Mouse (Mus musculus): ENCODE data around the gene Tmco1.

Gene Tmco1

GRCm38 (mm10) chr1:167368513-167368912 is 60.3 kb downstream of the Tmco1 start:
- no peak for DNase-seq (ENCODE audit: extremely low spot score, low spot score)

- peak; percentile 74 for DNase-seq (ENCODE audit: extremely low spot score, low spot score)
These were observed 61.7 kb downstream of the Tmco1 start for GRCm38 (mm10) chr1:167369905-167370304.

GRCm38 (mm10) chr1:167372739-167373138 is 64.6 kb downstream of the Tmco1 start:
- no peak for DNase-seq (ENCODE audit: extremely low spot score, low spot score)

- DNase-seq (ENCODE audit: extremely low spot score, low spot score) = peak; percentile 61
These were observed 66.0 kb downstream of the Tmco1 start for GRCm38 (mm10) chr1:167374003-167374784.

GRCm38 (mm10) chr1:167374942-167375341 is 66.8 kb downstream of the Tmco1 start:
- no peak for DNase-seq (ENCODE audit: extremely low spot score, low spot score)

GRCm38 (mm10) chr1:167378019-167378418 is 69.8 kb downstream of the Tmco1 start:
- DNase-seq (ENCODE audit: extremely low spot score, low spot score) = no peak

- no peak for DNase-seq (ENCODE audit: extremely low spot score, low spot score)
These were observed 71.6 kb downstream of the Tmco1 start for GRCm38 (mm10) chr1:167379751-167380150.

- DNase-seq (ENCODE audit: extremely low spot score, low spot score) = no peak
These were observed 72.0 kb downstream of the Tmco1 start for GRCm38 (mm10) chr1:167380223-167380622.

- DNase-seq (ENCODE audit: extremely low spot score, low spot score) = no peak
These were observed 73.2 kb downstream of the Tmco1 start for GRCm38 (mm10) chr1:167381050-167382015.

- DNase-seq (ENCODE audit: extremely low spot score, low spot score) = no peak
These were observed 74.1 kb downstream of the Tmco1 start for GRCm38 (mm10) chr1:167382316-167382715.

- no peak for DNase-seq (ENCODE audit: extremely low spot score, low spot score)
These were observed 74.6 kb downstream of the Tmco1 start for GRCm38 (mm10) chr1:167382763-167383162.

GRCm38 (mm10) chr1:167383178-167383577 is 75.0 kb downstream of the Tmco1 start:
- no peak for DNase-seq (ENCODE audit: extremely low spot score, low spot score)
